Comparison of ENCODE assay signal across 8 mouse cellular contexts in the genomic region with DNA sequence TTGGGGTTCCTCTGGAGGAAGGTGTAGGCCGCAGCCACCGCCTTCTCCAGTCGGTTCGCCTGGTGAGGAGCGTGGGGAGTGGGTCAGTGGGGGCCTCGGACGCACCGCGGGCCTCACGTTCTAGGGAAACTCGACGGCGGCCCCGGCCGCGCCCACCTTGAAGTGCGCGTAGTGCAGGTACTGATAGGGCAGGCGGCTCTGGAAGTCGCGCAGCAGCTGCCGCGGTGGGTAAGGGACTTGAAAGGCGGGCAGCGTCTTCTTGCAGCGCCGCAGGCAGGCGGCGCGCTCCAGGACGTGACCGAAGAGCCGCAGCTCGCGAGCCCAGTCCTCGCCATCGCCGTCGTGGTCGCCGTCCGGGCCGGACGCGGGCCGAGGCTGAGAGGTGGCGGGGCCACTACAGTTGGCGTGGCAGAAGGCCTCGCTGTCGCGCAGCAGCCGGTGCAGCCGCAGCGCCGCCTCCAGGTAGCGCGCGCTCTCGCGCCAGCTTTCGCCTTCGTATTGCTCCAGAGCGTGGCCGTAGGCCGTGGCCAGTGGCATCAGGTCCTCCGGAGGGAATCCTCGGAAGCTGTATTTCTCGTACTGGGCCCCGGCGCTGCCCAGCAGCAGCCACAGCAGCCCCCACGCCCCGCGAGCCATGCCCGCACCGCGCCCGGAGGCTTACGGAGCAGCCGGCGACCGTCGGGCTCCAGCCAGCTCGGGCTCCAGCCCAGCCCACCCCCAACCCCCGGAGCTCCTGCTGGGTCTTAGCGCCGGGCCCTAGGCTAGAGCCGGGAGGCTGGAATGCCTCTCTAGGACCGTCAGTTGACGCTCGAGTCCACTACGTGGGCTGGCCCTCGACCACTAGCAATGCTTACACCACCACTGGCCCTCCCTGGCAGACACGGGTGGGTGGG. TPM values are rescaled to one million over a fixed set of nuclear protein-coding genes. Genes with fewer than 3 reads are reported as not detected.
DNase-seq lines count a peak whose midpoint lies in the region; ATAC-seq and TF ChIP-seq lines count a peak whose summit lies in the region.

A gene (minus strand): TSS at position 816 of the 893 bp plus-strand sequence.

- TF ChIP-seq POLR2A in cortical plate, adult 2 months (IDR thresholded peaks at IDR 0.05; ENCODE audit: extremely low read depth, insufficient read depth, low read length), result no peak

- peak; percentile 96 for ATAC-seq in hindbrain, postnatal 0 days
- ATAC-seq in megakaryocyte-erythroid progenitor cell, adult 5-6 weeks (replicated peaks; ENCODE audit: low FRiP score, low TSS enrichment, poor library complexity, severe bottlenecking), result peak; percentile 41

- H3K27me3 ChIP-seq in hindbrain, postnatal 0 days (ENCODE audit: insufficient read depth, low read length), result no peaks in the 10 kb centered on the region

- H3K4me2 ChIP-seq in hindbrain, postnatal 0 days (ENCODE audit: low read depth, low read length), result peak within 1 kb of the TSS; percentile 71

- peak within 1 kb of the TSS; percentile 71 for H3K9ac ChIP-seq in hindbrain, postnatal 0 days (replicated peaks; ENCODE audit: low read length)

- intact Hi-C loops in left cerebral cortex, postnatal 36 days (cut with DNase I), result no loop called here

- WGBS in hindbrain, postnatal 0 days, result 2% methylated on average over 90 of the region's 93 CpGs

- peak; percentile 93 for DNase-seq in adrenal gland, adult 2 months
- peak; percentile 86 for DNase-seq in gastrocnemius, postnatal 25 days
- peak; percentile 89 for DNase-seq in hindbrain, postnatal 0 days (ENCODE audit: low spot score)
- DNase-seq in left cerebral cortex, postnatal 36 days (ENCODE audit: low spot score in 2 of 2), result peak; percentile 73 to 82
- peak; percentile 76 for DNase-seq in right cerebral cortex, postnatal 25 days
- DNase-seq in yolk sac, embryonic 10.5 days (ENCODE audit: low spot score), result peak; percentile 90

- peak within 1 kb of the TSS; percentile 54; the same call in 1 of the 2 replicates for H3K27ac ChIP-seq in cortical plate, adult 2 months (ENCODE audit: insufficient read depth, low read length)
- peak within 1 kb of the TSS; percentile 78 for H3K27ac ChIP-seq in hindbrain, postnatal 0 days

- TF ChIP-seq CTCF in cortical plate, adult 2 months (IDR thresholded peaks at IDR 0.05; ENCODE audit: extremely low read depth, insufficient read depth, low read length), result peak; percentile 26; the same call in 1 of the 2 replicates
- TF ChIP-seq CTCF in hindbrain, postnatal 0 days (IDR thresholded peaks at IDR 0.05; ENCODE audit: low read depth), result peak; percentile 63

- no peaks in the 10 kb centered on the region for H3K9me3 ChIP-seq in hindbrain, postnatal 0 days (ENCODE audit: low read length)

- H3K4me1 ChIP-seq in cortical plate, adult 2 months (ENCODE audit: control insufficient read depth, insufficient read depth, low read length), result no peaks in the 10 kb centered on the region
- H3K4me1 ChIP-seq in hindbrain, postnatal 0 days (ENCODE audit: insufficient read depth, low read length), result peaks cover 14% of the 10 kb centered on the region

- peak within 1 kb of the TSS; percentile 70 for H3K4me3 ChIP-seq in cortical plate, adult 2 months (ENCODE audit: insufficient read depth, low read length)
- H3K4me3 ChIP-seq in hindbrain, postnatal 0 days (ENCODE audit: low read length), result peak within 1 kb of the TSS; percentile 60

- no peaks in the 10 kb centered on the region for H3K36me3 ChIP-seq in hindbrain, postnatal 0 days (ENCODE audit: insufficient read depth, low read length)

RNA-seq across cellular contexts. Expression of the gene that starts here (rescaled TPM):
- 10 to 100 TPM; 20.3 to 40.8 TPM for total RNA-seq in adrenal gland, adult 2 months (2021)
- polyA plus RNA-seq in adrenal gland, adult 2 months (2012; rRNA removed), result 76.3 and 107 TPM in 2 replicates
- 14.4 and 15.3 TPM in 2 replicates for polyA plus RNA-seq in cortical plate, adult 2 months (2012; rRNA removed)
- 1 to 10 TPM; 4.3 to 5.1 TPM for total RNA-seq in gastrocnemius, postnatal 25 days (2021)
- total RNA-seq in hindbrain, postnatal 0 days (2014; rRNA removed), result 23.9 and 28.2 TPM in 2 replicates
- 20.7 and 22.0 TPM in 2 replicates for polyA plus RNA-seq in hindbrain, postnatal 0 days (2015; fragmentation: Nextera tagmentation; extraction: Ambion mirVana)
- 10 to 100 TPM in 1 of 2 experiments, 1 to 10 TPM in 1; 7.9 to 10.6 TPM for total RNA-seq in left cerebral cortex, postnatal 36 days (2021)
- total RNA-seq in megakaryocyte-erythroid progenitor cell, adult 5-6 weeks (2014; fragmentation: Nextera tagmentation), result 1.0 TPM in 1 of 2 replicates, not detected in the other
- 0.08 and 0.33 TPM in 2 replicates for total RNA-seq in megakaryocyte-erythroid progenitor cell, adult 5-6 weeks (2017)

Comparison
In these comparisons a context has a peak if more than half of its experiments do, and no peak if none do; other contexts are left out.
1. Peak in every context shown above with its lines: DNase-seq, ATAC-seq, H3K4me3 ChIP-seq and H3K27ac ChIP-seq.